In the genomic region with DNA sequence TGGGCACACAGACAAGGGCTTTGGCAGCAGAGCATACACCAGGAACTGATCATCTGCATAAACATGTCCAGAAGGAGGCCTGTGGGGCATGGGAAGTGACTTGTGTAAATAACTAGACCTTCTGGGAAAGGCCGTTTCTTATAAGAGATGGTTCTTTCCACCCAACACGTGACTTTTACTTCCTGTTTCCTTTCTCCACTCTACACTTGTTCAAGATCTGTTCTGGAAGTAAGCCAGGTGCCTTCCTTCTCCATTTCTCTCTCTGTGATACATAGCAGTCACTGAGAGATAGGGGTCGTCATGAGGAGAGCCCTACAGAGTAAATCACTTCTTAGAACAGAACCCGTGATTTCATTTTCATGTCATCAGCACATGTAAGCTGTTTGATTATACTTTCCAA, we compare ENCODE assay signal across 28 mouse cellular contexts.
DNase-seq lines count a peak whose midpoint lies in the region; ATAC-seq lines count a peak whose summit lies in the region.
"Had no signal": no experiment of that assay in that cellular context is flagged by ENCODE, and none has a peak within 500 bp of the region (broad histone marks: within the 10 kb centered on the region; RNA-seq: fewer than 3 reads in every experiment).

No protein-coding gene starts in this region.

- ATAC-seq in heart, embryonic 12.5 days (ENCODE audit: insufficient number of reproducible peaks, low FRiP score): peak; percentile 55; the same call in 1 of the 2 replicates
- ATAC-seq in megakaryocyte progenitor cell, adult 5-6 weeks (replicated peaks; ENCODE audit: poor library complexity): peak; percentile 50
- no peak for ATAC-seq in forebrain, embryonic 14.5 days
- ATAC-seq: forebrain, embryonic 13.5 days; hindbrain, embryonic 16.5 days; intestine, embryonic 15.5 days; Patski had no signal

- peaks cover 6% of the 10 kb centered on the region for H3K4me1 ChIP-seq in heart, embryonic 12.5 days (replicated peaks)
- no peaks in the 10 kb centered on the region; the same call in 1 of the 2 replicates for H3K4me1 ChIP-seq in forebrain, embryonic 14.5 days (ENCODE audit: control insufficient read depth, insufficient read depth, low read length)
- H3K4me1 ChIP-seq: embryonic facial prominence, embryonic 10.5 days; forebrain, embryonic 10.5 days; forebrain, embryonic 13.5 days; heart, embryonic 15.5 days; hindbrain, embryonic 10.5 days; hindbrain, embryonic 13.5 days; intestine, embryonic 15.5 days had no signal

- no peaks in the 10 kb centered on the region for H3K9me3 ChIP-seq in heart, embryonic 12.5 days (replicated peaks)
- 0 out of 2 replicates have a peak, but pooled peaks cover 2% of the 10 kb centered on the region for H3K9me3 ChIP-seq in forebrain, embryonic 14.5 days (replicated peaks; ENCODE audit: control insufficient read depth, low read length)
- H3K9me3 ChIP-seq: embryonic facial prominence, embryonic 10.5 days; embryonic facial prominence, embryonic 13.5 days; forebrain, embryonic 10.5 days; forebrain, embryonic 13.5 days; heart, embryonic 15.5 days; hindbrain, embryonic 10.5 days; hindbrain, embryonic 13.5 days; intestine, embryonic 15.5 days had no signal

- DNase-seq in heart, adult 11 months: no peak
- peak; percentile 25 for DNase-seq in 416B (ENCODE audit: low read depth)
- DNase-seq in MEL-GATA-1-ER (ENCODE audit: extremely low read depth, low read depth): peak; percentile 26
- DNase-seq in forebrain, embryonic 14.5 days (ENCODE audit: low spot score): no peak
- DNase-seq in liver: no peak
- DNase-seq: adrenal gland, postnatal 10 days; adrenal gland, postnatal 36 days; B cell, adult 2 months; cerebellum, adult 18-20 months; cerebellum, adult 9-11 months; cerebellum, postnatal 25 days; embryo, embryonic 11 days; gastrocnemius, postnatal 25 days; heart, postnatal 10 days; heart, postnatal 36 days had no signal

- no peak overlapping the region for H3K4me2 ChIP-seq in heart, embryonic 12.5 days
- no peak overlapping the region for H3K4me2 ChIP-seq in forebrain, embryonic 14.5 days (ENCODE audit: low read length)
- H3K4me2 ChIP-seq: embryonic facial prominence, embryonic 13.5 days; forebrain, embryonic 13.5 days; heart, embryonic 11.5 days; heart, embryonic 15.5 days; hindbrain, embryonic 13.5 days; intestine, embryonic 15.5 days had no signal

- H3K27ac ChIP-seq in heart, embryonic 12.5 days (ENCODE audit: poor library complexity, severe bottlenecking): no peak overlapping the region
- no peak overlapping the region for H3K27ac ChIP-seq in forebrain, embryonic 14.5 days (ENCODE audit: low read depth, low read length)
- H3K27ac ChIP-seq: embryonic facial prominence, embryonic 10.5 days; embryonic facial prominence, embryonic 13.5 days; forebrain, embryonic 10.5 days; forebrain, embryonic 13.5 days; heart, embryonic 15.5 days; hindbrain, embryonic 10.5 days; hindbrain, embryonic 13.5 days; intestine, embryonic 15.5 days had no signal

- H3K27me3 ChIP-seq in heart, embryonic 12.5 days (replicated peaks): no peaks in the 10 kb centered on the region
- H3K27me3 ChIP-seq in forebrain, embryonic 14.5 days (replicated peaks; ENCODE audit: control insufficient read depth, insufficient read depth, low read length): no peaks in the 10 kb centered on the region
- H3K27me3 ChIP-seq: embryonic facial prominence, embryonic 13.5 days; heart, embryonic 15.5 days; hindbrain, embryonic 13.5 days; intestine, embryonic 15.5 days; Patski had no signal

- H3K9ac ChIP-seq in heart, embryonic 12.5 days: no peak overlapping the region
- no peak overlapping the region for H3K9ac ChIP-seq in forebrain, embryonic 14.5 days (ENCODE audit: low read length)
- H3K9ac ChIP-seq: embryonic facial prominence, embryonic 13.5 days; forebrain, embryonic 13.5 days; heart, embryonic 15.5 days; hindbrain, embryonic 13.5 days; intestine, embryonic 15.5 days had no signal

- no peaks in the 10 kb centered on the region for H3K36me3 ChIP-seq in heart, embryonic 12.5 days
- no peaks in the 10 kb centered on the region for H3K36me3 ChIP-seq in forebrain, embryonic 14.5 days (ENCODE audit: control insufficient read depth, insufficient read depth, low read length)
- H3K36me3 ChIP-seq: embryonic facial prominence, embryonic 10.5 days; embryonic facial prominence, embryonic 13.5 days; forebrain, embryonic 10.5 days; heart, embryonic 15.5 days; hindbrain, embryonic 10.5 days; hindbrain, embryonic 13.5 days; intestine, embryonic 15.5 days had no signal

- H3K4me3 ChIP-seq in heart, embryonic 12.5 days: no peak overlapping the region
- H3K4me3 ChIP-seq in forebrain, embryonic 14.5 days (ENCODE audit: low read depth, low read length): no peak overlapping the region
- H3K4me3 ChIP-seq: embryonic facial prominence, embryonic 10.5 days; embryonic facial prominence, embryonic 13.5 days; forebrain, embryonic 10.5 days; forebrain, embryonic 13.5 days; heart, embryonic 15.5 days; hindbrain, embryonic 10.5 days; hindbrain, embryonic 13.5 days; intestine, embryonic 15.5 days had no signal

- 40% methylated on average over 4 of the region's 4 CpGs for WGBS in heart, embryonic 12.5 days
- WGBS in forebrain, embryonic 14.5 days: 87% methylated on average over 4 of the region's 4 CpGs

Comparison
In these comparisons a context has a peak if more than half of its experiments do, and no peak if none do; other contexts are left out.
1. DNase-seq: peak in 416B (single experiment) and MEL-GATA-1-ER (single experiment); none in heart, adult 11 months (single experiment), forebrain, embryonic 14.5 days (single experiment) and liver (single experiment).